Mouse (Mus musculus) ES-E14 (cell line): Measurements from ENCODE around the gene Pou2f3. TPM values are rescaled to one million over a fixed set of nuclear protein-coding genes. Genes with fewer than 3 reads are reported as not detected.

Experiments used
- DNase-seq: peaks from one replicate; pipeline ENCODE4 v3.0.0-alpha.2; 2013; ENCODE audit warnings: low read depth, low spot score
- H3K27ac ChIP-seq: 2 replicates; pipeline ENCODE4 v1.5.1; 2012; ENCODE audit warnings: low read depth, mild to moderate bottlenecking, low read length, moderate library complexity, mixed read lengths; ENCODE audit not compliant: poor library complexity, insufficient read depth, severe bottlenecking
- H3K36me3 ChIP-seq: 2 replicates; pipeline ENCODE4 v1.6.1; 2012; ENCODE audit warnings: mild to moderate bottlenecking, low read length, moderate library complexity, mixed read lengths; ENCODE audit not compliant: control insufficient read depth, poor library complexity, insufficient read depth, severe bottlenecking
- H3K4me1 ChIP-seq, 2 experiments: fragments of 150-350 bp in 1 of 2; sonication (generic) in 1 of 2; 2 replicates each; pipeline ENCODE4 v1.6.1; 2012; ENCODE audit warnings: low read length in 2 of 2, mild to moderate bottlenecking in 1 of 2, mixed read lengths in 1 of 2; ENCODE audit not compliant: control insufficient read depth in 2 of 2, insufficient read depth in 2 of 2, poor library complexity in 1 of 2
- H3K4me3 ChIP-seq, 2 experiments: fragments of 150-350 bp in 1 of 2; sonication (generic) in 1 of 2; 2 replicates each; pipeline ENCODE4 v1.5.1; 2012; ENCODE audit warnings: low read length in 2 of 2, low read depth in 1 of 2, mild to moderate bottlenecking in 1 of 2, mixed read lengths in 1 of 2; ENCODE audit not compliant: insufficient read depth in 1 of 2, poor library complexity in 1 of 2, severe bottlenecking in 1 of 2
- H3K9ac ChIP-seq: 2 replicates; pipeline ENCODE4 v1.6.1; 2012; ENCODE audit warnings: low read depth, mild to moderate bottlenecking, low read length, mixed read lengths; ENCODE audit not compliant: poor library complexity, insufficient read depth, severe bottlenecking
- H3K9me3 ChIP-seq: fragments of 150-350 bp; sonication (generic); 2 replicates; pipeline ENCODE4 v1.6.1; 2012; ENCODE audit warnings: low read depth, mild to moderate bottlenecking, low read length; ENCODE audit not compliant: control insufficient read depth, insufficient read depth
- CHD2 ChIP-seq: IDR thresholded peaks from 2 replicates; pipeline ENCODE4 v1.6.1; 2014; ENCODE audit warnings: mild to moderate bottlenecking, low read depth, low read length, inconsistent platforms
- HCFC1 ChIP-seq: IDR thresholded peaks from 2 replicates; pipeline ENCODE4 v1.6.1; 2012; ENCODE audit warnings: low read length, inconsistent platforms, borderline replicate concordance; ENCODE audit not compliant: insufficient read depth
- MAFK ChIP-seq: IDR thresholded peaks from 2 replicates; pipeline ENCODE4 v1.6.1; 2014; ENCODE audit warnings: mild to moderate bottlenecking, low read depth, low read length, inconsistent platforms; ENCODE audit not compliant: insufficient read depth
- ZC3H11A ChIP-seq: IDR thresholded peaks from 2 replicates; pipeline ENCODE4 v1.6.1; 2012; ENCODE audit warnings: low read depth, mild to moderate bottlenecking, inconsistent platforms, low read length, borderline replicate concordance
- ZNF384 ChIP-seq: IDR thresholded peaks from 2 replicates; pipeline ENCODE4 v1.6.1; 2012; ENCODE audit warnings: low read depth, low read length, inconsistent platforms
- in situ Hi-C, 2 experiments: fragments of 600-800 bp; cut with MboI; formaldehyde crosslinking; loops; one replicate each; pipeline ENCODE4 v1.15.1; 2025; ENCODE audit warnings: low sequenced_read_pairs in 2 of 2, inconsistent platforms in 1 of 2; ENCODE audit not compliant: unreplicated experiment in 2 of 2
- total RNA-seq: library from RNA; depleted of rRNA; stranded (reverse); fragments of 300-350 nt; gene quantifications from 2 replicates; pipeline ENCODE4 v1.2.3, GENCODE M21; 2012

The Pou2f3 gene
- total RNA-seq, 1 experiment = 1.5 TPM

DNA sequence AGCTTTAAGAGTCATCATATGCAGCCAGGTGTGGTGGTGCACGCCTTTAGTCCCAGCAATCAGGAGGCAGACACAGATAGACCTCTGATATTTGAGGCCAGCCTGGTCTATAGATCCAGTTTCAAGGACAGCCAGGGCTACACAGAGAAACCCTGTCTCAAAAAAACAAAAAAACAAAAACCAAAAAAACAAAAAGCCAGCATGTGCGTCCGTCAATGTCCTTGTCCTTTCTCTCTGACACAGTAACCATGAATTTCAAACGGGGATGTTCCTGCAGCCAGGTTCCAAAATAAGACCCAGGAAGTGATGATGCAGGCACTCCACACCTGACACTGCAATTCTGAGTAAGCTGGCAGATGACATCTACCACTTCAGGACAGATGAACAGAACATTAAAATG, 115.3 kb downstream of the Pou2f3 start:
- Histone ChIP-seq H3K9me3 (no peaks in the 10 kb centered on the region), H3K4me1 (no peaks in the 10 kb centered on the region), H3K27ac (no peak overlapping the region), H3K9ac (no peak overlapping the region), H3K36me3 (no peaks in the 10 kb centered on the region), H3K4me3 (no peak overlapping the region)
- no peak for TF ChIP-seq CHD2
- DNase-seq = no peak
- in situ Hi-C loops = no loop called here

DNA sequence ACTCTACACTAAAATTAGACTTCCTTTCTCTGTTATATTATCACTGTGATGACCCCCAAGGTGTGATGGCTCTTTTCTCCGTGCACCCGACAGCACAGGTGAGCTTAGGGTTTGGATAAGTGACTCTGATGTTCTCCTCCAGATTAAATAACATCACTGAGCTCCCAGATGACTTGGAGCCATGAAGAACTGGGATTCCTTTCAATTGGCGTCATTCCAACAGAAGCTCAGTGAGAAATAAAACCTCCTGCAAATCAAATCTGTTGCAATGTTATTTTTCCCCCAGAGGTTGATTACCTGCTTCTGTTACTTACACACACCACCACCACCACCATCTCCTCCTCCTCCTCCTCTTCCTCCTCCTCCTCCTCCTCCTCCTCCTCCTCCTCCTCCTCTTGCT, 116.4 kb downstream of the Pou2f3 start:
- H3K9ac ChIP-seq = no peak overlapping the region
- H3K27ac ChIP-seq = no peak overlapping the region
- DNase-seq = no peak
- in situ Hi-C loops = no loop called here
- no peaks in the 10 kb centered on the region for H3K9me3 ChIP-seq
- no peaks in the 10 kb centered on the region for H3K36me3 ChIP-seq
- no peak overlapping the region for H3K4me3 ChIP-seq
- TF ChIP-seq HCFC1 = no peak
- TF ChIP-seq ZC3H11A = no peak
- TF ChIP-seq MAFK = no peak
- no peak for TF ChIP-seq CHD2
- TF ChIP-seq ZNF384 = no peak
- no peaks in the 10 kb centered on the region for H3K4me1 ChIP-seq

GRCm38 (mm10) chr9:43085686-43086285, 124.4 kb downstream of the Pou2f3 start:
- no peak overlapping the region for H3K9ac ChIP-seq
- H3K4me1 ChIP-seq = peaks cover 5 to 18% of the 10 kb centered on the region in 2 experiments; a peak in 3 of 4 replicates
- H3K9me3 ChIP-seq = no peaks in the 10 kb centered on the region
- no peaks in the 10 kb centered on the region for H3K36me3 ChIP-seq
- H3K4me3 ChIP-seq = no peak overlapping the region
- in situ Hi-C loops = no loop called here
- no peak for DNase-seq
- TF ChIP-seq CHD2 (no peak), ZC3H11A (no peak), MAFK (no peak), ZNF384 (no peak), HCFC1 (no peak)
- no peak overlapping the region for H3K27ac ChIP-seq

- no peak overlapping the region for H3K9ac ChIP-seq
- no peak for DNase-seq
- TF ChIP-seq MAFK (no peak), CHD2 (no peak)
- no peak overlapping the region for H3K27ac ChIP-seq
- H3K36me3 ChIP-seq = no peaks in the 10 kb centered on the region
- in situ Hi-C loops = no loop called here
- peaks cover 5 to 18% of the 10 kb centered on the region in 2 experiments; a peak in 3 of 4 replicates for H3K4me1 ChIP-seq
- H3K9me3 ChIP-seq = no peaks in the 10 kb centered on the region
- H3K4me3 ChIP-seq = no peak overlapping the region
Measured at GRCm38 (mm10) chr9:43084496-43085362, 125.4 kb downstream of the Pou2f3 start.
